Mouse (Mus musculus) intestine, embryonic 14.5 days (tissue): ENCODE data around the gene Gsg1. TPM values are rescaled to one million over a fixed set of nuclear protein-coding genes. Genes with fewer than 3 reads are reported as not detected.

Source experiments
- ATAC-seq: fragments of 200-750 bp; cut with Nextera tagmentation; replicated peaks from 2 replicates; pipeline ENCODE4 v1.8.0; 2017; ENCODE audit warnings: low read depth, moderate number of reproducible peaks, moderate TSS enrichment, moderate library complexity; ENCODE audit not compliant: low FRiP score, low TSS enrichment
- DNase-seq: peaks from one replicate; pipeline ENCODE4 v3.0.0-alpha.2; 2018; ENCODE audit warnings: low spot score
- H3K27ac ChIP-seq: fragments of 300-500 bp; sonication (generic); 2 replicates; pipeline ENCODE4 v1.5.1; 2014; ENCODE audit warnings: low read depth, mild to moderate bottlenecking, control low read depth
- H3K27me3 ChIP-seq: fragments of 300-500 bp; sonication (generic); replicated peaks from 2 replicates; pipeline ENCODE4 v1.6.1; 2014; ENCODE audit warnings: low read length, control low read depth; ENCODE audit not compliant: control insufficient read depth, insufficient read depth
- H3K36me3 ChIP-seq: fragments of 300-500 bp; sonication (generic); 2 replicates; pipeline ENCODE4 v1.6.1; 2014; ENCODE audit warnings: low read length, control low read depth; ENCODE audit not compliant: control insufficient read depth, insufficient read depth
- H3K4me1 ChIP-seq: fragments of 300-500 bp; sonication (generic); replicated peaks from 2 replicates; pipeline ENCODE4 v1.6.1; 2014; ENCODE audit warnings: low read length, control low read depth, mixed read lengths; ENCODE audit not compliant: control insufficient read depth, insufficient read depth
- H3K4me2 ChIP-seq: fragments of 300-500 bp; sonication (generic); 2 replicates; pipeline ENCODE4 v1.6.1; 2014; ENCODE audit warnings: low read length
- H3K4me3 ChIP-seq: fragments of 300-500 bp; sonication (generic); 2 replicates; pipeline ENCODE4 v1.5.1; 2014; ENCODE audit warnings: low read depth, low read length, control low read depth, mixed read lengths
- H3K9ac ChIP-seq: fragments of 300-500 bp; sonication (generic); 2 replicates; pipeline ENCODE4 v1.6.1; 2014; ENCODE audit warnings: mild to moderate bottlenecking, low read length
- H3K9me3 ChIP-seq: fragments of 300-500 bp; sonication (generic); 2 replicates; pipeline ENCODE4 v1.6.1; 2016; ENCODE audit warnings: low read length, control low read depth; ENCODE audit not compliant: control insufficient read depth
- WGBS: fragments of 180-500 bp; shearing (Covaris S2); extraction: QIAGEN DNeasy Blood & Tissue Kit; methylation state at CpG from one replicate; pipeline ENCODE4 v1.1.7; 2014; 5-methylcytosine and 5-hydroxymethylcytosine counted together
- polyA plus RNA-seq: library from polyadenylated mRNA; unstranded; fragments of >200 nt; fragmentation: Nextera tagmentation; extraction: Ambion mirVana; gene quantifications from 2 replicates; pipeline ENCODE4 v1.2.1, GENCODE M21; 2014

Gene Gsg1
- polyA plus RNA-seq, 1 experiment from 2014 or later = 0.70 TPM

- Histone ChIP-seq H3K4me1 (no peaks in the 10 kb centered on the region), H3K9ac (no peak overlapping the region), H3K4me3 (no peak overlapping the region), H3K36me3 (peaks cover 32% of the 10 kb centered on the region), H3K4me2 (no peak overlapping the region), H3K27me3 (no peaks in the 10 kb centered on the region), H3K9me3 (no peaks in the 10 kb centered on the region), H3K27ac (no peak overlapping the region)
- no peak for DNase-seq
- no peak for ATAC-seq
- 79% methylated on average over 12 of the region's 12 CpGs for WGBS
These were observed 21.5 kb downstream of the Gsg1 start for GRCm38 (mm10) chr6:135232443-135233182.

GRCm38 (mm10) chr6:135230586-135230985 is 23.6 kb downstream of the Gsg1 start:
- DNase-seq = no peak
- Histone ChIP-seq H3K4me1 (no peaks in the 10 kb centered on the region), H3K36me3 (peaks cover 45% of the 10 kb centered on the region), H3K27ac (no peak overlapping the region), H3K4me3 (no peak overlapping the region), H3K9ac (no peak overlapping the region), H3K9me3 (no peaks in the 10 kb centered on the region), H3K27me3 (no peaks in the 10 kb centered on the region), H3K4me2 (no peak overlapping the region)
- WGBS = 85% methylated on average over 6 of the region's 6 CpGs
- ATAC-seq = no peak

- Histone ChIP-seq H3K4me3 (no peak overlapping the region), H3K27ac (no peak overlapping the region), H3K9ac (no peak overlapping the region), H3K4me1 (no peaks in the 10 kb centered on the region), H3K36me3 (peaks cover 37% of the 10 kb centered on the region; the same call in 1 of the 2 replicates), H3K9me3 (no peaks in the 10 kb centered on the region), H3K4me2 (no peak overlapping the region), H3K27me3 (no peaks in the 10 kb centered on the region)
- WGBS = 68% methylated on average over 10 of the region's 10 CpGs
- ATAC-seq (no peak), DNase-seq (no peak)
These were observed 25.6 kb downstream of the Gsg1 start for GRCm38 (mm10) chr6:135228465-135228941.

GRCm38 (mm10) chr6:135223786-135224416 is 30.2 kb downstream of the Gsg1 start:
- Histone ChIP-seq H3K27me3 (no peaks in the 10 kb centered on the region), H3K9me3 (no peaks in the 10 kb centered on the region)
- WGBS = 59% methylated on average over 6 of the region's 6 CpGs

GRCm38 (mm10) chr6:135219916-135220315 is 34.2 kb downstream of the Gsg1 start:
- ATAC-seq = no peak

More at GRCm38 (mm10) chr6:135223786-135224416, 30.2 kb downstream of the Gsg1 start:
- Histone ChIP-seq H3K4me1 (no peaks in the 10 kb centered on the region), H3K36me3 (peaks cover 42% of the 10 kb centered on the region), H3K4me2 (no peak overlapping the region), H3K4me3 (no peak overlapping the region), H3K9ac (no peak overlapping the region), H3K27ac (no peak overlapping the region)
- no peak for DNase-seq
- ATAC-seq = no peak

GRCm38 (mm10) chr6:135218330-135218729 is 35.8 kb downstream of the Gsg1 start:
- Histone ChIP-seq H3K4me3 (no peak overlapping the region), H3K36me3 (peaks cover 32% of the 10 kb centered on the region), H3K4me1 (no peaks in the 10 kb centered on the region), H3K4me2 (no peak overlapping the region), H3K9me3 (no peaks in the 10 kb centered on the region), H3K27me3 (no peaks in the 10 kb centered on the region), H3K27ac (no peak overlapping the region), H3K9ac (no peak overlapping the region)
- 45% methylated on average over 8 of the region's 8 CpGs for WGBS
- no peak for DNase-seq
- ATAC-seq = no peak

More at GRCm38 (mm10) chr6:135219916-135220315, 34.2 kb downstream of the Gsg1 start:
- Histone ChIP-seq H3K27me3 (no peaks in the 10 kb centered on the region), H3K9me3 (no peaks in the 10 kb centered on the region), H3K4me3 (no peak overlapping the region), H3K4me2 (no peak overlapping the region), H3K36me3 (peaks cover 22% of the 10 kb centered on the region; the same call in 1 of the 2 replicates), H3K4me1 (no peaks in the 10 kb centered on the region), H3K27ac (no peak overlapping the region), H3K9ac (no peak overlapping the region)
- DNase-seq = no peak
- WGBS = 92% methylated on average over 5 of the region's 5 CpGs

GRCm38 (mm10) chr6:135212666-135213065 is 41.5 kb downstream of the Gsg1 start:
- Histone ChIP-seq H3K9me3 (no peaks in the 10 kb centered on the region), H3K36me3 (peaks cover 16% of the 10 kb centered on the region), H3K4me1 (no peaks in the 10 kb centered on the region), H3K4me3 (no peak overlapping the region), H3K27ac (no peak overlapping the region), H3K4me2 (no peak overlapping the region), H3K9ac (no peak overlapping the region), H3K27me3 (no peaks in the 10 kb centered on the region)
- no peak for ATAC-seq
- 73% methylated on average over 2 of the region's 2 CpGs for WGBS
- no peak for DNase-seq

- 76% methylated on average over 7 of the region's 7 CpGs for WGBS
- ATAC-seq (no peak), DNase-seq (no peak)
- Histone ChIP-seq H3K36me3 (peaks cover 14% of the 10 kb centered on the region), H3K4me3 (no peak overlapping the region), H3K27ac (no peak overlapping the region), H3K27me3 (no peaks in the 10 kb centered on the region), H3K4me2 (no peak overlapping the region), H3K4me1 (no peaks in the 10 kb centered on the region), H3K9me3 (no peaks in the 10 kb centered on the region), H3K9ac (no peak overlapping the region)
These were observed 43.0 kb downstream of the Gsg1 start for GRCm38 (mm10) chr6:135211169-135211568.
